Mouse (Mus musculus) heart, adult 2 months (tissue): ENCODE results near the gene Tcf7l1.

ENCODE experiments used
- CTCF ChIP-seq: fragments of 200-600 bp; IDR thresholded peaks from 2 replicates; pipeline ENCODE4 v1.8.1; 2022; ENCODE audit warnings: antibody characterized with exemption, mild to moderate bottlenecking, moderate library complexity
- EP300 ChIP-seq: fragments of 200-500 bp; IDR thresholded peaks from 2 replicates; pipeline ENCODE4 v1.6.1; 2011; ENCODE audit warnings: low read depth, low read length, control low read depth; ENCODE audit not compliant: insufficient read depth
- POLR2A ChIP-seq: fragments of 200-500 bp; IDR thresholded peaks from 2 replicates; pipeline ENCODE4 v1.6.1; 2011; ENCODE audit warnings: mild to moderate bottlenecking, low read depth, low read length, control low read depth; ENCODE audit not compliant: insufficient read depth

- TF ChIP-seq EP300 (no peak), POLR2A (no peak), CTCF (no peak)
Observed at GRCm38 (mm10) chr6:72825762-72826161, 36.7 kb upstream of the Tcf7l1 start.
